ENCODE assay signal across 8 mouse cellular contexts in genomic region chr5:43234321-43235185, GRCm38 (mm10). TPM values are rescaled to one million over a fixed set of nuclear protein-coding genes. Genes with fewer than 3 reads are reported as not detected.
DNase-seq lines count a peak whose midpoint lies in the region; ATAC-seq and TF ChIP-seq lines count a peak whose summit lies in the region.

No protein-coding gene starts in this region.

- no peak for TF ChIP-seq POLR2A in brain, embryonic 14.5 days (IDR thresholded peaks at IDR 0.05; ENCODE audit: borderline replicate concordance, extremely low read depth, insufficient read depth, insufficient read length, poor library complexity, severe bottlenecking)

- H3K27me3 ChIP-seq in G1E (ENCODE audit: insufficient read depth, low read length) = peaks cover 7% of the 10 kb centered on the region
- no peaks in the 10 kb centered on the region; the same call in 1 of the 2 replicates for H3K27me3 ChIP-seq in forebrain, embryonic 14.5 days (replicated peaks; ENCODE audit: control insufficient read depth, insufficient read depth, low read length)
- peaks cover 18% of the 10 kb centered on the region for H3K27me3 ChIP-seq in hindbrain, embryonic 10.5 days (ENCODE audit: insufficient read depth, poor library complexity, severe bottlenecking)

- H3K27ac ChIP-seq in forebrain, embryonic 14.5 days (ENCODE audit: low read depth, low read length) = peak overlapping the region; percentile 99
- H3K27ac ChIP-seq in hindbrain, embryonic 10.5 days = peak overlapping the region; percentile 95

- DNase-seq in G1E (ENCODE audit: low spot score) = peak; percentile 50
- DNase-seq in brain, embryonic 14.5 days (ENCODE audit: low read depth) = peak; percentile 61
- DNase-seq in forebrain, embryonic 14.5 days (ENCODE audit: low spot score) = peak; percentile 56
- peak; percentile 64 for DNase-seq in hindbrain, embryonic 10.5 days (ENCODE audit: low spot score)
- peak; percentile 31 to 50 for DNase-seq in layer of hippocampus, postnatal 14 days (ENCODE audit: low spot score in 2 of 2)
- DNase-seq in lung, postnatal 25 days (ENCODE audit: low spot score) = peak; percentile 16
- peak; percentile 26 to 37 for DNase-seq in right cerebral cortex, adult 2 months (ENCODE audit: low spot score in 2 of 2)
- peak; percentile 52 for DNase-seq in urinary bladder, postnatal 25 days (ENCODE audit: low spot score)

- H3K4me1 ChIP-seq in G1E (ENCODE audit: insufficient read depth, low read depth, low read length) = peaks cover 23% of the 10 kb centered on the region
- peaks cover 8% of the 10 kb centered on the region for H3K4me1 ChIP-seq in forebrain, embryonic 14.5 days (ENCODE audit: control insufficient read depth, insufficient read depth, low read length)
- H3K4me1 ChIP-seq in hindbrain, embryonic 10.5 days (replicated peaks) = peaks cover 12% of the 10 kb centered on the region

- H3K36me3 ChIP-seq in G1E (replicated peaks) = peaks cover 11% of the 10 kb centered on the region
- peaks cover 2% of the 10 kb centered on the region; the same call in 1 of the 2 replicates for H3K36me3 ChIP-seq in forebrain, embryonic 14.5 days (ENCODE audit: control insufficient read depth, insufficient read depth, low read length)
- H3K36me3 ChIP-seq in hindbrain, embryonic 10.5 days = no peaks in the 10 kb centered on the region

- H3K4me3 ChIP-seq in G1E (ENCODE audit: low read depth, low read length) = peak overlapping the region; percentile 89
- peak overlapping the region; percentile 93 for H3K4me3 ChIP-seq in forebrain, embryonic 14.5 days (ENCODE audit: low read depth, low read length)
- H3K4me3 ChIP-seq in hindbrain, embryonic 10.5 days = peak overlapping the region; percentile 90

- ATAC-seq in G1E (ENCODE audit: extremely low read depth, insufficient number of reproducible peaks, low FRiP score, poor library complexity, severe bottlenecking) = no peak
- peak; percentile 30 for ATAC-seq in forebrain, embryonic 14.5 days

- under 1% methylated on average over 73 of the region's 113 CpGs for WGBS in forebrain, embryonic 14.5 days
- WGBS in hindbrain, embryonic 10.5 days = under 1% methylated on average over 113 of the region's 113 CpGs

- H3K9me3 ChIP-seq in G1E (replicated peaks) = no peaks in the 10 kb centered on the region
- H3K9me3 ChIP-seq in forebrain, embryonic 14.5 days (replicated peaks; ENCODE audit: control insufficient read depth, low read length) = no peaks in the 10 kb centered on the region
- H3K9me3 ChIP-seq in hindbrain, embryonic 10.5 days = no peaks in the 10 kb centered on the region

- peak overlapping the region; percentile 82 for H3K4me2 ChIP-seq in forebrain, embryonic 14.5 days (ENCODE audit: low read length)

- H3K9ac ChIP-seq in forebrain, embryonic 14.5 days (ENCODE audit: low read length) = peak overlapping the region; percentile 94

- no peak for TF ChIP-seq CTCF in G1E (IDR thresholded peaks at IDR 0.05; ENCODE audit: low read depth, low read length)
- no peak for TF ChIP-seq CTCF in brain, embryonic 14.5 days (IDR thresholded peaks at IDR 0.05; ENCODE audit: borderline replicate concordance, extremely low read depth, insufficient read depth, insufficient read length)

RNA-seq across cellular contexts. Expression of gene Cpeb2, which starts 1.6 kb away (rescaled TPM):
- 13.1 and 13.6 TPM in 2 replicates for total RNA-seq in G1E (2014; fragmentation: Nextera tagmentation)
- 3.1 and 4.4 TPM in 2 replicates for total RNA-seq in G1E (2017)
- polyA plus RNA-seq in G1E (2012) = 7.5 and 10.3 TPM in 2 replicates
- polyA plus RNA-seq in brain, embryonic 14.5 days (2012; rRNA removed) = 22.5 and 36.3 TPM in 2 replicates
- 6.9 and 8.7 TPM in 2 replicates for polyA plus RNA-seq in forebrain, embryonic 14.5 days (2014; fragmentation: Nextera tagmentation; extraction: Ambion mirVana)
- polyA plus RNA-seq in hindbrain, embryonic 10.5 days (2016; fragmentation: Nextera tagmentation; extraction: Ambion mirVana) = 2.3 and 3.4 TPM in 2 replicates
- 10 to 100 TPM; 52.4 to 57.3 TPM for total RNA-seq in layer of hippocampus, postnatal 14 days (2021)
